Mouse (Mus musculus): ENCODE measurements around the gene Fam243. TPM values are rescaled to one million over a fixed set of nuclear protein-coding genes. Genes with fewer than 3 reads are reported as not detected.

The Fam243 gene
- polyA plus RNA-seq (2015; fragmentation: Nextera tagmentation; extraction: Ambion mirVana) = not detected in 2 replicates

- WGBS = 89% methylated on average over 8 of the region's 8 CpGs
- no peaks in the 10 kb centered on the region for H3K4me1 ChIP-seq (ENCODE audit: control insufficient read depth, insufficient read depth, low read length)
- H3K27me3 ChIP-seq (ENCODE audit: control insufficient read depth, insufficient read depth, low read length) = no peaks in the 10 kb centered on the region
- H3K36me3 ChIP-seq (ENCODE audit: control insufficient read depth, insufficient read depth, low read length) = peaks cover 3% of the 10 kb centered on the region; the same call in 1 of the 2 replicates
- no peak within 1 kb of the TSS for H3K4me3 ChIP-seq (replicated peaks; ENCODE audit: low read length)
- H3K27ac ChIP-seq (ENCODE audit: low read length) = no peak within 1 kb of the TSS
- no peak within 1 kb of the TSS for H3K4me2 ChIP-seq (ENCODE audit: low read depth, low read length)
- no peaks in the 10 kb centered on the region for H3K9me3 ChIP-seq (replicated peaks; ENCODE audit: control insufficient read depth, low read length)
- H3K9ac ChIP-seq (ENCODE audit: low read length) = no peak within 1 kb of the TSS
- ATAC-seq (ENCODE audit: insufficient read depth, low FRiP score) = no peak
These were observed at the start of gene Fam243 for GRCm38 (mm10) chr16:92321341-92321740. TSS of gene Fam243 (minus strand) at chr16:92321441.

GRCm38 (mm10) chr16:92369260-92369659 is 48.0 kb upstream of the Fam243 start:
- H3K9ac ChIP-seq (ENCODE audit: low read length) = no peak overlapping the region
- H3K9me3 ChIP-seq (replicated peaks; ENCODE audit: control insufficient read depth, low read length) = no peaks in the 10 kb centered on the region
- H3K36me3 ChIP-seq (ENCODE audit: control insufficient read depth, insufficient read depth, low read length) = no peaks in the 10 kb centered on the region
- no peak overlapping the region for H3K27ac ChIP-seq (ENCODE audit: low read length)
- no peaks in the 10 kb centered on the region for H3K27me3 ChIP-seq (ENCODE audit: control insufficient read depth, insufficient read depth, low read length)
- no peaks in the 10 kb centered on the region for H3K4me1 ChIP-seq (ENCODE audit: control insufficient read depth, insufficient read depth, low read length)
- ATAC-seq (ENCODE audit: insufficient read depth, low FRiP score) = peak; percentile 83; the same call in 1 of the 2 replicates
- no peak overlapping the region for H3K4me2 ChIP-seq (ENCODE audit: low read depth, low read length)
- WGBS = 34% methylated on average over 2 of the region's 2 CpGs
- H3K4me3 ChIP-seq (replicated peaks; ENCODE audit: low read length) = no peak overlapping the region

GRCm38 (mm10) chr16:92365477-92365876 is 44.2 kb upstream of the Fam243 start:
- Histone ChIP-seq H3K9ac (ENCODE audit: low read length) (no peak overlapping the region), H3K27ac (ENCODE audit: low read length) (no peak overlapping the region), H3K9me3 (replicated peaks; ENCODE audit: control insufficient read depth, low read length) (no peaks in the 10 kb centered on the region), H3K4me3 (replicated peaks; ENCODE audit: low read length) (no peak overlapping the region), H3K4me1 (ENCODE audit: control insufficient read depth, insufficient read depth, low read length) (no peaks in the 10 kb centered on the region), H3K27me3 (ENCODE audit: control insufficient read depth, insufficient read depth, low read length) (no peaks in the 10 kb centered on the region), H3K4me2 (ENCODE audit: low read depth, low read length) (no peak overlapping the region), H3K36me3 (ENCODE audit: control insufficient read depth, insufficient read depth, low read length) (no peaks in the 10 kb centered on the region)
- WGBS = 55% methylated on average over 7 of the region's 7 CpGs
- ATAC-seq (ENCODE audit: insufficient read depth, low FRiP score) = 0 out of 2 replicates have a peak, but pooled peaks have one; percentile 32

- Histone ChIP-seq H3K27ac (ENCODE audit: low read length) (no peak overlapping the region), H3K9me3 (replicated peaks; ENCODE audit: control insufficient read depth, low read length) (no peaks in the 10 kb centered on the region), H3K4me3 (replicated peaks; ENCODE audit: low read length) (no peak overlapping the region), H3K4me2 (ENCODE audit: low read depth, low read length) (no peak overlapping the region), H3K4me1 (ENCODE audit: control insufficient read depth, insufficient read depth, low read length) (no peaks in the 10 kb centered on the region), H3K36me3 (ENCODE audit: control insufficient read depth, insufficient read depth, low read length) (no peaks in the 10 kb centered on the region), H3K9ac (ENCODE audit: low read length) (no peak overlapping the region), H3K27me3 (ENCODE audit: control insufficient read depth, insufficient read depth, low read length) (no peaks in the 10 kb centered on the region)
- WGBS = 49% methylated on average over 7 of the region's 7 CpGs
- ATAC-seq (ENCODE audit: insufficient read depth, low FRiP score) = no peak
These were observed 39.5 kb upstream of the Fam243 start for GRCm38 (mm10) chr16:92360711-92361110.

- Histone ChIP-seq H3K9ac (ENCODE audit: low read length) (0 out of 2 replicates have a peak within 1 kb of the TSS, but pooled peaks have one; percentile 12), H3K4me1 (ENCODE audit: control insufficient read depth, insufficient read depth, low read length) (no peaks in the 10 kb centered on the region), H3K9me3 (replicated peaks; ENCODE audit: control insufficient read depth, low read length) (no peaks in the 10 kb centered on the region), H3K27me3 (ENCODE audit: control insufficient read depth, insufficient read depth, low read length) (no peaks in the 10 kb centered on the region), H3K4me3 (replicated peaks; ENCODE audit: low read length) (no peak within 1 kb of the TSS), H3K36me3 (ENCODE audit: control insufficient read depth, insufficient read depth, low read length) (no peaks in the 10 kb centered on the region), H3K4me2 (ENCODE audit: low read depth, low read length) (0 out of 2 replicates have a peak within 1 kb of the TSS, but pooled peaks have one; percentile 1), H3K27ac (ENCODE audit: low read length) (no peak within 1 kb of the TSS)
- ATAC-seq (ENCODE audit: insufficient read depth, low FRiP score) = 0 out of 2 replicates have a peak, but pooled peaks have one; percentile 22
- 41% methylated on average over 9 of the region's 9 CpGs for WGBS
These were observed 38.0 kb upstream of the Fam243 start, which contains the start of gene Kcne1 for GRCm38 (mm10) chr16:92359229-92359628. TSS of gene Kcne1 (minus strand) at chr16:92359468.

GRCm38 (mm10) chr16:92358734-92359133 is 37.5 kb upstream of the Fam243 start:
- H3K9me3 ChIP-seq (replicated peaks; ENCODE audit: control insufficient read depth, low read length) = no peaks in the 10 kb centered on the region
- H3K4me1 ChIP-seq (ENCODE audit: control insufficient read depth, insufficient read depth, low read length) = no peaks in the 10 kb centered on the region
- no peaks in the 10 kb centered on the region for H3K36me3 ChIP-seq (ENCODE audit: control insufficient read depth, insufficient read depth, low read length)
- H3K27ac ChIP-seq (ENCODE audit: low read length) = no peak overlapping the region
- H3K4me3 ChIP-seq (replicated peaks; ENCODE audit: low read length) = no peak overlapping the region
- 0 out of 2 replicates have a peak overlapping the region, but pooled peaks have one; percentile 12 for H3K9ac ChIP-seq (ENCODE audit: low read length)
- ATAC-seq (ENCODE audit: insufficient read depth, low FRiP score) = peak; percentile 12; the same call in 1 of the 2 replicates
- no peak overlapping the region for H3K4me2 ChIP-seq (ENCODE audit: low read depth, low read length)
- WGBS = 27% methylated on average over 9 of the region's 9 CpGs
- H3K27me3 ChIP-seq (ENCODE audit: control insufficient read depth, insufficient read depth, low read length) = no peaks in the 10 kb centered on the region

GRCm38 (mm10) chr16:92357566-92357965 is 36.3 kb upstream of the Fam243 start:
- Histone ChIP-seq H3K4me2 (ENCODE audit: low read depth, low read length) (no peak overlapping the region), H3K27me3 (ENCODE audit: control insufficient read depth, insufficient read depth, low read length) (no peaks in the 10 kb centered on the region), H3K4me3 (replicated peaks; ENCODE audit: low read length) (no peak overlapping the region), H3K9me3 (replicated peaks; ENCODE audit: control insufficient read depth, low read length) (no peaks in the 10 kb centered on the region), H3K27ac (ENCODE audit: low read length) (no peak overlapping the region), H3K36me3 (ENCODE audit: control insufficient read depth, insufficient read depth, low read length) (no peaks in the 10 kb centered on the region), H3K4me1 (ENCODE audit: control insufficient read depth, insufficient read depth, low read length) (no peaks in the 10 kb centered on the region), H3K9ac (ENCODE audit: low read length) (no peak overlapping the region)
- WGBS = 73% methylated on average over 10 of the region's 10 CpGs
- no peak for ATAC-seq (ENCODE audit: insufficient read depth, low FRiP score)

GRCm38 (mm10) chr16:92357023-92357422 is 35.8 kb upstream of the Fam243 start:
- H3K4me2 ChIP-seq (ENCODE audit: low read depth, low read length) = no peak overlapping the region
- H3K9me3 ChIP-seq (replicated peaks; ENCODE audit: control insufficient read depth, low read length) = no peaks in the 10 kb centered on the region
- H3K36me3 ChIP-seq (ENCODE audit: control insufficient read depth, insufficient read depth, low read length) = no peaks in the 10 kb centered on the region
- WGBS = 73% methylated on average over 9 of the region's 9 CpGs
- H3K4me1 ChIP-seq (ENCODE audit: control insufficient read depth, insufficient read depth, low read length) = no peaks in the 10 kb centered on the region
- no peaks in the 10 kb centered on the region for H3K27me3 ChIP-seq (ENCODE audit: control insufficient read depth, insufficient read depth, low read length)
- no peak for ATAC-seq (ENCODE audit: insufficient read depth, low FRiP score)
- no peak overlapping the region for H3K4me3 ChIP-seq (replicated peaks; ENCODE audit: low read length)
- H3K27ac ChIP-seq (ENCODE audit: low read length) = no peak overlapping the region
- no peak overlapping the region for H3K9ac ChIP-seq (ENCODE audit: low read length)

- no peaks in the 10 kb centered on the region for H3K36me3 ChIP-seq (ENCODE audit: control insufficient read depth, insufficient read depth, low read length)
- no peak overlapping the region for H3K9ac ChIP-seq (ENCODE audit: low read length)
- no peaks in the 10 kb centered on the region for H3K4me1 ChIP-seq (ENCODE audit: control insufficient read depth, insufficient read depth, low read length)
- H3K9me3 ChIP-seq (replicated peaks; ENCODE audit: control insufficient read depth, low read length) = no peaks in the 10 kb centered on the region
- ATAC-seq (ENCODE audit: insufficient read depth, low FRiP score) = no peak
- H3K27me3 ChIP-seq (ENCODE audit: control insufficient read depth, insufficient read depth, low read length) = no peaks in the 10 kb centered on the region
- H3K27ac ChIP-seq (ENCODE audit: low read length) = no peak overlapping the region
- no peak overlapping the region for H3K4me2 ChIP-seq (ENCODE audit: low read depth, low read length)
- 61% methylated on average over 11 of the region's 11 CpGs for WGBS
- H3K4me3 ChIP-seq (replicated peaks; ENCODE audit: low read length) = no peak overlapping the region
These were observed 34.7 kb upstream of the Fam243 start for GRCm38 (mm10) chr16:92355982-92356381.
